8 mouse cellular contexts compared by ENCODE assay signal in genomic region chr5:70843096-70843734, GRCm38 (mm10). TPM values are rescaled to one million over a fixed set of nuclear protein-coding genes. Genes with fewer than 3 reads are reported as not detected.
DNase-seq lines count a peak whose midpoint lies in the region; ATAC-seq and TF ChIP-seq lines count a peak whose summit lies in the region.
"Had no signal": no experiment of that assay in that cellular context is flagged by ENCODE, and none has a peak within 500 bp of the region (broad histone marks: within the 10 kb centered on the region; RNA-seq: fewer than 3 reads in every experiment).

No protein-coding gene starts in this region.

- DNase-seq in ES-E14 (ENCODE audit: low read depth, low spot score): peak; percentile 74
- DNase-seq in forebrain, embryonic 10.5 days (ENCODE audit: extremely low spot score, low spot score): peak; percentile 67
- peak; percentile 39 to 63 for DNase-seq in layer of hippocampus, adult 18-20 months (ENCODE audit: low spot score in 2 of 2)
- peak; percentile 8 for DNase-seq in testis, postnatal 14 days (ENCODE audit: low spot score)
- no peak for DNase-seq in T-cell, adult 2 months (ENCODE audit: low spot score)

- 11% methylated on average over 11 of the region's 11 CpGs for WGBS in forebrain, embryonic 10.5 days
- 3% methylated on average over 11 of the region's 11 CpGs for WGBS in midbrain, embryonic 13.5 days

- no peaks in the 10 kb centered on the region for H3K9me3 ChIP-seq in E14TG2a.4 (ENCODE audit: low read length)
- no peaks in the 10 kb centered on the region for H3K9me3 ChIP-seq in ES-E14 (ENCODE audit: control insufficient read depth, insufficient read depth, low read depth, low read length)
- no peaks in the 10 kb centered on the region for H3K9me3 ChIP-seq in forebrain, embryonic 10.5 days
- no peaks in the 10 kb centered on the region for H3K9me3 ChIP-seq in midbrain, embryonic 13.5 days

- H3K36me3 ChIP-seq in E14TG2a.4 (ENCODE audit: insufficient read depth, low read length) (no peaks in the 10 kb centered on the region), ES-E14 (ENCODE audit: control insufficient read depth, insufficient read depth, low read length, poor library complexity, severe bottlenecking) (no peaks in the 10 kb centered on the region)
- no peaks in the 10 kb centered on the region for H3K36me3 ChIP-seq in forebrain, embryonic 10.5 days (replicated peaks)
- no peaks in the 10 kb centered on the region for H3K36me3 ChIP-seq in midbrain, embryonic 13.5 days

- H3K9ac ChIP-seq in ES-E14 (ENCODE audit: insufficient read depth, low read depth, low read length, poor library complexity, severe bottlenecking): no peak overlapping the region
- H3K9ac ChIP-seq in midbrain, embryonic 13.5 days (replicated peaks): peak overlapping the region; percentile 54

- H3K4me2 ChIP-seq in midbrain, embryonic 13.5 days (replicated peaks): peak overlapping the region; percentile 73

- H3K27me3 ChIP-seq in E14TG2a.4 (ENCODE audit: insufficient read depth, low read length): no peaks in the 10 kb centered on the region
- H3K27me3 ChIP-seq in forebrain, embryonic 10.5 days (ENCODE audit: poor library complexity, severe bottlenecking): no peaks in the 10 kb centered on the region
- no peaks in the 10 kb centered on the region for H3K27me3 ChIP-seq in midbrain, embryonic 13.5 days

- peak; percentile 97 for ATAC-seq in midbrain, embryonic 13.5 days

- no peak for TF ChIP-seq CTCF in E14TG2a.4 (conservative IDR thresholded peaks at IDR 0.05; ENCODE audit: low read length)

- H3K4me3 ChIP-seq in E14TG2a.4 (replicated peaks; ENCODE audit: low read length) (peak overlapping the region; percentile 45), ES-E14 (ENCODE audit: insufficient read depth in 1 of 2, low read depth in 1 of 2, low read length in 2 of 2, poor library complexity in 1 of 2, severe bottlenecking in 1 of 2) (no peak overlapping the region; a peak in 1 of 4 replicates)
- peak overlapping the region; percentile 56 for H3K4me3 ChIP-seq in forebrain, embryonic 10.5 days
- peak overlapping the region; percentile 50 for H3K4me3 ChIP-seq in midbrain, embryonic 13.5 days (replicated peaks)

- no peak overlapping the region for H3K27ac ChIP-seq in ES-E14 (ENCODE audit: insufficient read depth, low read depth, low read length, poor library complexity, severe bottlenecking)
- H3K27ac ChIP-seq in forebrain, embryonic 10.5 days: no peak overlapping the region
- peak overlapping the region; percentile 63 for H3K27ac ChIP-seq in midbrain, embryonic 13.5 days

- in situ Hi-C loops in ES-E14 (cut with MboI; ENCODE audit: low sequenced_read_pairs in 2 of 2, unreplicated experiment in 2 of 2): no loop called here

- H3K4me1 ChIP-seq in E14TG2a.4 (replicated peaks; ENCODE audit: low read depth, low read length) (peaks cover 8% of the 10 kb centered on the region), ES-E14 (ENCODE audit: control insufficient read depth in 2 of 2, insufficient read depth in 2 of 2, low read length in 2 of 2, poor library complexity in 1 of 2) (0 out of 4 replicates have a peak, but pooled peaks cover 0 to 2% of the 10 kb centered on the region in 2 experiments)
- H3K4me1 ChIP-seq in forebrain, embryonic 10.5 days: peaks cover 17% of the 10 kb centered on the region
- peaks cover 4% of the 10 kb centered on the region; the same call in 1 of the 2 replicates for H3K4me1 ChIP-seq in midbrain, embryonic 13.5 days (replicated peaks)

TF ChIP-seq in ES-E14, 5 proteins besides CTCF, POLR2A, EP300 and RAD21:
- TF ChIP-seq HCFC1 (IDR thresholded peaks at IDR 0.05; ENCODE audit: borderline replicate concordance, insufficient read depth, low read length): no peak
TF ChIP-seq in ES-E14: peak in this region for 0.

RNA-seq across cellular contexts. Expression of gene Gabrg1, which starts 0.8 kb away (rescaled TPM):
- 0.09 and 0.16 TPM in 2 replicates for total RNA-seq in ES-E14 (2012; rRNA removed)
- 0.15 and 0.21 TPM in 2 replicates for polyA plus RNA-seq in forebrain, embryonic 10.5 days (2016; fragmentation: Nextera tagmentation; extraction: Ambion mirVana)
- 10 to 100 TPM; 14.1 to 15.2 TPM for total RNA-seq in layer of hippocampus, adult 18-20 months (2021)
- 3.9 and 5.4 TPM in 2 replicates for polyA plus RNA-seq in midbrain, embryonic 13.5 days (2015; fragmentation: Nextera tagmentation; extraction: Ambion mirVana)
- polyA plus RNA-seq: spleen, adult 2 months had no signal

Comparison
In these comparisons a context has a peak if more than half of its experiments do, and no peak if none do; other contexts are left out.
1. H3K4me3 ChIP-seq: peak in E14TG2a.4 (single experiment), forebrain, embryonic 10.5 days (single experiment) and midbrain, embryonic 13.5 days (single experiment); none in ES-E14 (0 of 2).
2. RNA of gene Gabrg1, which starts 0.8 kb away (total RNA-seq): 14.1 to 15.2 TPM in layer of hippocampus, adult 18-20 months; 0.09 to 0.16 TPM in ES-E14; every median in the first group is over 10 times any median in the second.